Mouse (Mus musculus): ENCODE measurements around the gene Il33.
"Not testable (repeated sequence)": the region's sequence is repeated elsewhere in the genome, so short reads cannot be mapped to it uniquely, and the experiment has no call there.

Gene Il33

DNA sequence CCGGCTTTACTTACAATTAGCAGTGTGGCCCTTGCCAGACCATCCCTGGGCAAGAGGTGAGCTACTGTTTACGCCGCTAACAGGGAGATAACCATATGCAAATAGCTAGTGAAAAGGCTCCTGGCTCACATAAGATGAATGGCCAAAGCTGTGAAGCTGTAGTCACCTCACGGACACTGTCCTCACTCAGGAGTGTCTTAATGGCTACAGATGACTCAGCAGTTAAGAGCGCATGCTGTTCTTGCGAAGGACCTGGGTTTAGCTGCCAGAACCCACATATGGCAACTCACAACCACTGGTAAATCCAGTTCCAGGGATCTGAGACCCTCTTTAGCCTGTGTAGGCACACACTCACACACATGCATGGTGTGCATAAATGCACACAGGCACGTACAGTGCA lies 16.3 kb downstream of the Il33 start:
- no peak for DNase-seq

DNA sequence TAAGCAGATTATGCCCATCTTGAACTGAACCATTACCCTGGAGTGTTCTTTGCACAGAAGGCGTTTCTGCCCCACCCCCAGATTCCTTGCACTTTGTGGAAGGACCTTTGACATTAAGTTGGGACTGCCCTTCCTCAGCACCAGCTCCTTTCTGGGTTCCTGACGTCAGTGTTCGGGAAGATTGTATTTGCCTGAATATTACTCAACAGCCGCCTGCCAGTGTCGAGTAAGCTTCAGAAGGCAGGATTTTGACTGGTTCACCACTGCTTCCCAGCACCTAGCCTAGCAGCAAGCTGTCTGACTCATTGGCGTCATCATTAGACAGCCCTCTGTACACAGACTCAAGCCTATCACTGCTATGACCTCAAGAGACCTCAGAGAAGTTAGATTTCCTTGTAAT lies 17.4 kb downstream of the Il33 start:
- no peak for DNase-seq

DNA sequence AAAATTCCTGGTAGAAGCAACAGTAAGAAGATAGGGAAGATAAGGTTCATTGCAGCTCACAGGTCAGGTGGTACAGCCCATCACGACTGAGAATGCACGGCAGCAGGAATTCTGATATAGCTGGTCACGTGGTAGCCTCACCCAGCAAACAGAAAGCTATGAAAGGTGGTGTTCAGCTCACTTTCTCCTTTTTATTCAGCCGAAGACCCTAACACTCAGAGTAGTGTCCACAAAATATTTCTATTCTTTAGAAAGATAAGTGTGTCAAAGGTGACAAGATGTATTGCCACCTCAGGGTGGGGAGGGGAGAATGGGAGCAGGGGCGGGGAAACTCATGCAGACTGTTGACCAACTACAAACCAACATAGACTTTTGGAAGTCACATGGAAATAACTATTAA lies 19.5 kb downstream of the Il33 start:
- no peak for DNase-seq

DNA sequence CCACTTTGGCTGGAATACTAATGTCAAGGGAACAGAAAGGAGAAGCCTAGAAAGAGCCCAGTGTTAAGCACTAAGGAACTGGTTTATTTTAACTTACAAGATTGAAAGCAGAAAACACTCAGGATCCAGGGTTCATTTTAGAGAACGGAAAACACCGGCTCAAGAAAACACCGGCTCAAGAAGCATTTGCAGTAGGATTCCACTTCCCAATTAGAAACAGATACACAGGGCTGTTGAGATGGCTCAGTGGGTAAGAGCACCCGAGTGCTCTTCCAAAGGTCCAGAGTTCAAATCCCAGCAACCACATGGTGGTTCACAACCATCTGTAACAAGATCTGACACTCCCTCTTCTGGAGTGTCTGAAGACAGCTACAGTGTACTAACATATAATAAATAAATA lies 20.0 kb downstream of the Il33 start:
- DNase-seq = not testable (repeated sequence)

DNA sequence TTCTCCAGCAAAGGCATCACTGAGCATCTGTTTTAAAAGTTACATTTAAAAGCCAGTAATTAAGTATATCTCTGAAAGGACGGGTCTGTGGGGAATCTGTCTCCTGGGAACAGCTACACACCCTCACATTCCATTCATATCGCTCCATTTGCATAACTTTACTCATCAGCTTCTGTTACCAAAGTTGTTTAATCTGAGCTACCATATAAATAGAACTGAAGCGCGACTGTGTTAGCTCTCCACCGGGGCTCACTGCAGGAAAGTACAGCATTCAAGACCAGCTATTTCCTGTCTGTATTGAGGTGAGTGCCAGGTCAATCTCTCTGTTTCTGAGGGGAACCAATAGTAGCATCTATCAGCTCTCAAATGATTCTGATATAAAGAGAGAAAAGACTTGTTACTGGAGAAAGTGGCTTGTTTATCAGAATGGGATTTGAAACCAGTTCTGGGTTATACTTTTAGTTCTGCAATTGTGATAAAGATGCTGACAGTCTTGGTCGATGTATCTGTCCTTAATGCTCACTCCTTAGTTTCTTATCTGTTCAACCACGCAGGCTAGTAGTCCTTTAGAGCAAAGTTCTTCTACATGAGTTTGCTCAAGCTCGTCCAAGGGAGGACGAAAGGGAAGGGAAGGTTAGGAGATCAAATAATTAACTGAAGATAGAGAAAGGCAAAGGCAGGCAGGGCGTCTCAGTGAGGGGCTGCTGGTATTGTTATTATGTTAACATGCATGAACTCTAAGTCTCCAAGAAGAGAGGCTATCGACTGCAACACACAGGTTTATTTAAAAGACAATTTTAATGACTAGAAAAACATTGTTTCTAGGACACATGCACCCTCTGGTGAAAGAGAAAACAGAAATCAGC lies 20.9 kb downstream of the Il33 start:
- DNase-seq = no peak

DNA sequence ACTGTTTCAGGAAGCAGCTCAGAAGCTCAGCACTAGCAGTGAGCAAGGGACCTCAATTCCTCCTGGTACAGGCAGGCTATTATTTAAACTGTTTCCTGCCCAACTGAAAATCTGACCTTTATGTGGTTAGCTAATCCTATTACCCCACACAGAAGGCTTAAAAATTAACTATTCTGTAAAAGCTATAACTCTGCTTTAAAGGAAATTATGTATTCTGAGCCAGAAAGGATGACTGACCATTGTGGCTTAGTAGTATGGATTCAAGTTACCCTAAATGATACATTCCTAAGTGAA lies 21.5 kb downstream of the Il33 start:
- DNase-seq = no peak

DNA sequence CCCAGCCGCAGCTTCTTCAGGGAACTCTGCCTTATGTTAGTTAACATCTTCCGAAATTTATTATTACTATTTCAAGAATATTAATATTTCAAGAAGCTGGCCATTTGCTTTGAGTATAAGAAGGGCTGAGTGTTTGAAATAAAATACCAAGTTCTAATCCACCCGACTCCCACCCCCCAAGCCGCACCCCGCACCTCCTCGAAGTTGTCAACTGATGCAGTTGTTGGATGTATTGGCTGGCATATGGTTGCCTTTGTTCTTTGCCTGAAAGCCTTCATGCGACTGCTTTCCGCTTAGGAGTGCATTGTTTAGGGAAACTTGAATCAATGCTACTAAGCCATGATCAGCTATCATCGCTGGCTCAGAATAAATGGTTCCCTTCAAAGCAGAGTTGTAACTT lies 22.1 kb downstream of the Il33 start:
- DNase-seq = no peak

DNA sequence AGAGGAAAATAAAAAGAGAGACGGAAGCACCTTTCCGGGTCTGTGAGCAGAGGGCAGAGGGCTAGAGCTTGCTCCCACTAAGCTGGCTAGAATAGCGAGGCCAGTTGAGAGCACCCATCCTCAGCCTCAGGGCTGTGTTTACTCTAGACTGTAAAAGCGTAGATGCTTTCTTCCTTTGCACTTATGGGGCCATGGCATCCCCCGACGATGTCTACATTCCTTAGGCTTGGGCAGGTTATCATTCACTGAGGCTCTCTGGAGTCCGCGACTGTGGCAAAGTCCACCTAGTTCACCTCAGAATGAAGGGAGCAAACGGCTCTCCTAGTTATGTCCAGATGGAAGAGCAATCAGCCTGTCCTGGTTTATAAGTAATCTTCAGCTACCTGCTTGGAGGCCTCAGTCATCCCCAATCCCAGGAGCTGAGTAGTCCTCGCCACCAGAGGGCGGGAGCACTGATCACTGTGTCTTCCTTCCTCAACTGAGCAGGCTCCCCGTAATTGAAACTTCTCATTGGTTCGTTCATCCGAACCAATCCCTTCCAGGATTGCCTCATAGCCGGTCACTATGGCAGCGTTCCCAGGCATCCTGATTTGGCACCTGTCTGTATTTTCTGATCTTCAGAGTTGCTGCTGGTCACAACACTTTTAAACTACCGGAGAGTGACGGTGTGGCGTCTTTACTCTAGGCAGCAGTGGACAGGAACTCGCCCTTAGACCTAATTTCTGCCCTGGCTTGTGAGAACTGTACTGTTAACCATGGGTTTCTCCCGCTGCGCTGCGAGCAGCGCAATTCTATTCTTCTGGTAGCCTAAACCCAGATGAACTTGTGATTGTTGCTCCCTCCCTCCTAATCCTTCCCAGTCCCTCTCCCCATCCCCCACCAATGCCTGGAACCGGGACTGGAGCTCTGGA lies 23.2 kb downstream of the Il33 start:
- peak; percentile 69 for DNase-seq

DNA sequence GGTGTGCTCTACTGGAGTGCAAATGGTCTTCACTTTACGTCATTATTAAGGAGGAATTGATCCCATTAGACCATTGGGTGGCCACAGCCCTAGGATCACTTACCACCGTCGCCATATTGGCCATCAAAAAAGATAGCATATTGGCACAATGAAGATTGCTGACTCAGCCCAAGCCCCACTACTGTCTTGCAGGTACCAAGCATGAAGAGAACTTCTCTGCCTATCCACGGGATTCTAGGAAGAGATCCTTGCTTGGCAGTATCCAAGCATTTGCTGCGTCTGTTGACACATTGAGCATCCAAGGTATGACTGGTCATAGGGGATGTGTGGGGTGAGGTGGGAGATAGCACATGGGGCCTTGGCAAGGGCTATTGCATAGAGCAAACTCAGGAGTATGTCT lies 27.6 kb downstream of the Il33 start:
- no peak for DNase-seq

DNA sequence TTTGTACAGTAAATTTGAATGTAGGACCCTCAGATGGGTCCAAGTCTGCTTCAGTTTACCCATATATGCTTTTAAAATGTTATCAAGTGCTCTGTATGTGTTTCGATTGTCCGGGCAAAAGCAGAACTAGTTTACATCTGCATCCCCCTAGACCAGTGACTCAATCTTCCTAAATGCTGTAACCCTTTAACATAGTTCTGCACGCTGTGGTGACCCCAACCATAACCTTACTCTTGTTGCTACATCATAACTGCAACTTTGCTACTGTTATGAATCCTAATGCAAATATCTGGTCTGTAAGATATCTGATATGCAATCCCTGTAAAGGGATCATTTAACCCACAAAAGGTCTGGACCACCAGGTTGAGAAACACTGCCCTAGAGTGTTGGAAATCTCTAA lies 28.9 kb downstream of the Il33 start:
- no peak for DNase-seq

DNA sequence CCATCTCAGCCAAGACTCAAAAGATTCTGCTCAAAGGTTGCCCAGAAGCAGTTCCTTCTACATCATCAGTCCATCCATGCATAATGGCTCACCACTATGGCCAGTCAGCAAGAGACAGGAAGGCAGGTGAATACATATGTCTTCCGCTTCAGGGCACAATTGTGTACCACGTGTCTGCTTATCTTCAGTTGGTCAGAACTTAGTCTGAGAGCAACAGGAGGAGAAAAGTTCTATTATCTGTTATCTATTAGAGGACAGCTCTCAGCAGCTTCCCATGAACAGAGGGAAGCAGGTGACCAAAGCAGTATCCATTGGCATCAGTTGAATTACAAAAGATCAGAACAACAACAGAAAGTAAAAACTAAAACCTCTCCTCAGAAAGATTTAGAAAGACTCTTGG lies 30.5 kb downstream of the Il33 start:
- DNase-seq = no peak

DNA sequence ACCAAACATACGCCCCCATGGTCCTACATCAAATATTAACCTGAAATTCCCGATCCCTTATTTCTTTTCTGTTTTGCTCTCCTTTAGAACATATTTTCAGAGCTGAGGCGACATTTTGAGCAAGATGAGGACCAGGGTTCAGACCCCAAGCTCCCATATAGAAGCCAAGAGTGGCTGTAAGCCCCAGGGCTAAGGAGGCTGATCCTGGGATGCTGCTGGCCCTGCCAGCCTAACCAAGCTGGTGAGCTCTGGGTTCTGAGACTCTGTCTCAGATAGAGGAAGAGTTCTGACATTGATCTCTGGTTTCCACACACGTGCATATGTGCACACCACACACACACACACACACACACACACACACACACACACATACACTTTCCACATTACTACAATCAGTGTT lies 36.0 kb downstream of the Il33 start:
- DNase-seq = no peak

DNA sequence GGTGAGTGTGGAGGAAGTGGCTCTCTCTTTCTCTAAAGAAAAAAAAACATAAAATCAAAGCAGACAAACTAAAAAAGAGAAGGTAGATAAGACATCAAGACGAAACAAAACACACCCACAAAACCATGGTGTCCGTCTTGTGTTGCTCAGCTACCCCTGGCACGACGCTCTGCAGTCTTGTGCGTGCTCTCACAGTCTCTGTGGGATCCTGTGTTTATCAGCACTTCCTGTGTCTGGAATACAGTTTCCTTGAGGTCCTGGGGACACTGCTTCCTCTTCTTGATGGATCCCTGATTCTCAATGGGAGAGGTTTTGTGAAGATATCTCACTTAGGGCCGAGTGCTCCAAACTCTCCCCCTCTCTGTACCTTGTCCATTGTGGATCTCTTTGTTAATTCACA lies 36.9 kb downstream of the Il33 start:
- no peak for DNase-seq

DNA sequence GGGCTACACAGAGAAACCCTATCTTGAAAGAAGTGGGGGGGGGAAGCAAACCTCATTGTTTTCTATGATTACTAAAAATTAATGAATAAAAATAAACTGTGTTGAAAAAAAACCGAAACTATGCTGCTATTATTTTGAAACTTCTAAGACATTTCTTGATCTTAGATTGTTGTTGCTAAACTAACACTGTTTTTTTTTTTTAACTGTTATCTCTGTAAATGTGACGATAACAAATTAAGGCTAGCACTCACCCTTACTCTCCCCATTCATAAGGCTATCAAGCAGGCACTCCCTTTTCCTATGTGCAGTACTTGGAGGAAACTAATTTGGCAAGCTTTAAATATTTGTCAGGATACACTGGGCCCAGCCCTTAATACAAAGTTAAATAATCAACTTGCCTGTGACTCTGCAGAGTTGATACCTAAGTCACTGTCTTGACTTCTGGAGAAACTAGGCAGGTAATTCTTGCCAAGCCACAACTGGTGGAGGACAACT lies 38.7 kb downstream of the Il33 start:
- DNase-seq = no peak

DNA sequence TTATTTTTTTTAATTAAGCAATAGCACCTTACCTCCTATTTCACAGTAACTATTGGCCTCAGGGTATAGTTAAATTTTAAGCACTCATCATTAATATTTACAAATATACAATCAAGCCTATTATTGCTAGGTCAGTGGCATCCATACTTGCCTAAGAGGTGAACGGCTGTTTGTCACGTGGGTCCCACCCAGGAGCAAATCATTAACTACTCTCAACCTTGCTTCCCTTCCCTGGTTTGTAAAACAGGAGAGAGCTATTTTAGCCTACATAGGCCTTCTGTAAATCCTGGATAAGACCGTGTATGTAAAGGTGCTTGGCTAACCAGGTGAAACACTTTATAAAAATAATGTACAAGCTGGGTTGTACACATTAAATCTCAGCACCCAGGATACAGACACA lies 43.0 kb downstream of the Il33 start:
- DNase-seq = no peak

DNA sequence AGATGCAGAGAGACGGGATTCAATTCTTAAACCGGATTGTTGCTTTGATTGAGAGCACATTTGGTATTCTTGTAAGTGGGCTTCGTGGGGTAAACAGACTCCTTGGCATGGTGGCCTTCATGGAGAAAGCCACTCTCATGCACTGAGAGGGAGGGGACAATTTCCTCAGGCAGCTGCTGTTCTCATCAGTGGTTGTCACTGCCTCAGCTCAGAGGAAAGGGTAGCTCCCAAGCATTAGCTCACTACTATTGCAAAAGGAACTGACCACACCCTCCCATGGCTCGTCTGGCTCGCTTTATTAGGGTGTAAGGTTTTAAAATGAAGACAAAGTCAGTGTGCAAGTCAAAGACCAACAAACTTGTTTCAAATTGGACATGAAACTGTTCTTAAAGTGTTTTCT lies 48.5 kb downstream of the Il33 start:
- no peak for DNase-seq

DNA sequence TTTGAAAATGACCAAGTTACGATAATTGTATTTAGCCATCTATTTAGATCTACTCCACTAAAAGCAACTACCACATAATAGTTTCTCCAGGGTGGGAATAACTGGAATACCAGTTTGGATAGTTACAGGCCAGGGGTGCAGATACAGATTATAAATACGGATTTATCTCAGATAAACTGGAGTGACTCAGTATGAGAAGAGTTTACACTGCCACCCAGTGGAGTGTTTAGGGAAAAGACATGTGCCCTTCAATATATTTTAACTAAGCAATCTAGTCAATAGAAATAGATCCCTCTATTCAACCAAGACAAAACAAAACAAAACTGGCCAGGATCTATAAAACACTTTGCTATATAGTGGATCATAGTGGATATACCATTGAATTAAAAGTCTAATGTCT lies 53.9 kb downstream of the Il33 start:
- DNase-seq = no peak

DNA sequence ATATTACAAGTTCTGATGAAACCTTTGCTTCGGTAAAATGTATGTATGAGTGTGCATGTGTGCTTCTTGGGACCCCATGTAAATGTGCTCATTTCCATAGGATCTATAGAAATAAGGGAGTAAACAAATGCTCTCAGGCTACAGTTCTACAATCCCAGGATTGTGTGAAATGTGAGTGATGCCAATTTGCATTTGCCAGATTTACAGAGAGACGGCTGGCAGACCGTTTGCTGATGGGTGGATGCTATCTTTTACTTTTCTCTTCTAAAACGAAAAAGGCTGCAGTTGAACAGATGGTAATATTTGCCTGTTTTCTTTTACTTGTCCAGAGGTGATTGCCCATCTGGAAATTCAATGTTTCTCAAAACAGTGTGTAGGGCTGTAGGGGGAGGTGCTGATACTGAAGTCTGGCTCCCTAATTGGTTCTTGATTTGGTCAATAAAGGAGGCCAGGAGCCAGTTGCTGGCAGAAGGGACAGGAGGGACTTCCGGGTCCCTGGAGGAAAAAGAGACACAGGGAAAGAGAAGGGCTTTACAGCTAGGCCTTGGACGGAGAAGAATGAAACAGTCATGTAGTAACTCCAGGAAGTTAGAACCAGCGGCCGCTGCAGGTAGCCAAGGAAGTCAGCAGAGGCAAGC lies 54.7 kb downstream of the Il33 start:
- no peak for DNase-seq

DNA sequence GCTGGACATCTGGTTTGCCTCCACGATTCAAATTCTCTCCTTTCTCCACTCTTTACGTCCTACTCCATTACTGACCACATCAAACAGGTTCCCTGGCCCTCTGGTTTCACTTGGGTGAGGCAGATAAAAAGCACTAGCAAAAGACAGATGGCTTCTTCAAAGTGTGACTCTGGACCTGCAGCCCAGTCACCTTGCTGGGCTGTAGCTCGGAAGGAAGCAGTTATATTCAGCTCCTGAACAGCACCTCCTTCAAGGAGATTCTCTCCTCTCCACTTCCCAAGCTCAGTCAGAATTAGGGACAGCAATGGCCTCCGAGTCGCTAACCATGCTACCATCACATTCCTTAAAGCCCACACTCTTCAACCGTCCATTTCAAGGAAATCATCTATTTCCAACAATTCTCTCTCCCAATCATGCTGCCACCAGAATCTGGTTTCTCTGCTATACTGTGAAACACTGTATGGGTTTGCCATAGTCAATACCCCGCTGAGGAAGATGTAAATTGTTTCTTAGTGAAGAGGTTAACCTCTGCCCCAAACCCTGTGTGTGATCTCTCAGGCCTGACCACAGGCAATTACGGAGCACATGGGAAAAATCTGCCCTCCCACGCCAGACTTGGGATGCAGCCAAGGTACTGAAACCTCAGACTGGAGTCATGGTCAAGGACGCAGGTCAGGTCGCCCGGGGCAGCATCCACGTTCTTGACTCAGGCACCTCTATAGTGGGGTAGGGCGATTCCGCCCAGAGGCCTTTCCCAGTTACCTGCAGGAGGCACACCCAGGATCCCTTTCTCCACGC lies 59.5 kb downstream of the Il33 start:
- no peak for DNase-seq

DNA sequence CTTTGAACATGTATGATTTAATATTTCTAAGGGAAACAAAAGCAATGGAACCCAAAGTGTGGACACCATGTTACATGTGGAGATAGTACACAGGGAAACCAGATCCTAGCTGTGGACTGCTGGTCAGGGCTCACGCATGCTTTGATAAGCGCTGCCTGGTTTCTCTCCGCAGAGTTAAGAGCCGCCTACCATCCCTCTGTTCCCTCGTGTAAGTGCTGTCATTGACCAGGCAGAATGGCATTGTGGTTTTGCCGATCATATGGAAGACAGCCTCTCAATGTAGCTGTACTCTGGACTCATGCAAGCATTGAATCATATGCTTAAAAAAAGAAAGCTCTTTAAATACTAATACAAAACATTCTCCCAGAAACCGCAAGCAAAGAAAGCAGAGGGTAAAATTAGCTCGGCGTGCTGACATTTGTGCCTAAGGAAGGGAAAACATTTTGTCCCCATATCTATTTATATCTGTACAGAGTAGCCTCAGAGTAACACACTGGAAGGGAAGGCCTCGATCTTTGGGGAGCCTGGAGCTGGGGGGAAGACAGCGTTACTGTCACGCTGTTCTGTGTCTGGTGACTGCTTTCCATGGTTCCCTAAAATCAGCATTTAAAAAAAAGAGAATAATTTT lies 61.7 kb downstream of the Il33 start:
- DNase-seq = no peak

DNA sequence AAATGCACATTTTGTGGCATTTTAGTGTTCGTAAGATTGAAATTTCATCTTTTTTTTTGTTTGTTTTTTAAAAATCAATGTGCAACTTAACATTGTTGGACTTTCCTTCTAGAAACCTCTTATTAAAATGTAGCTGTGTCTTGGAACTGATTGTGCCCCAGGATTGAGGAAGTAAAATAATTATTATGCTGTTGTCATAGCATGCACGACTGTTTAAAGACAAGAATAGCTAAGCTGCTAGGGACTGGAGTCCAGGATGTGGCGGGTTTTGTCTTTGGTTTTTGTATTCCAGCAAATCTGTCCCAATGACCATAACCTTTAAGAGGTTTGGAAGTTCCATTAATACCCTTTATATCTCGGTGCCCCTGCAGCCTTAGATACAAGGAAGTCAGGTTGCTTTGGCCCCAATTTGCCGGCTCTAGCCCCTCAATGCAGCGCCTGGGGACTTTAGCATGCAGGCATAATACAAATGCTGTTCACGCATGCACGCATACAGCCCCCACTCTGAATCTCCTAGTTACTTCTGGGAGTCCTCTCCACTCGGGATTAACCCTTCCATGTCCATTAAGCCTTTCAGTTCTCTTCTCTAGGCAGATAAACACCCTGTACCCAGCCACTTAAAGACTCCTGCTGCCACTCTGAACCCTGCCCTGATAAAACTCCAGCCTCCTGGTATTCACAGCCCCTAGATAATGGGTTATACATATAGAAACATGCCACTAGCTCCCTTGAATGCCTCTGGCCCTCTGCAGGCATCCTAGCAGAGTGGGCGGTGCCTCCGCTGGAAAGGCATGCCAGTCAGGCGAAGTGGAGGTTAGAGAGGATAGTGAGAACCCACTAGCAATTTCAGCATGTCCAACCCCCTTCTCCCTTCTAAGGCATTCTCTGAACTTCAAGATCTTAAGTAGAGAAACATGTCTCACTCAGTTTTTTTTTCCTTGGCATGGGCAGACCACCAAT lies 75.8 kb downstream of the Il33 start:
- DNase-seq = peak; percentile 12

All from right cerebral cortex, postnatal 4 days (tissue).